Mouse (Mus musculus): Measurements from ENCODE around the gene Wdr13. TPM values are rescaled to one million over a fixed set of nuclear protein-coding genes. Genes with fewer than 3 reads are reported as not detected.
A peak's percentile ranks its signal among the peaks of the same experiment; 100 is the strongest.

Gene Wdr13
- polyA plus RNA-seq (2012; ENCODE audit: insufficient read depth, insufficient read length, missing spikeins) = 19.6 and 24.5 TPM in 2 replicates

DNA sequence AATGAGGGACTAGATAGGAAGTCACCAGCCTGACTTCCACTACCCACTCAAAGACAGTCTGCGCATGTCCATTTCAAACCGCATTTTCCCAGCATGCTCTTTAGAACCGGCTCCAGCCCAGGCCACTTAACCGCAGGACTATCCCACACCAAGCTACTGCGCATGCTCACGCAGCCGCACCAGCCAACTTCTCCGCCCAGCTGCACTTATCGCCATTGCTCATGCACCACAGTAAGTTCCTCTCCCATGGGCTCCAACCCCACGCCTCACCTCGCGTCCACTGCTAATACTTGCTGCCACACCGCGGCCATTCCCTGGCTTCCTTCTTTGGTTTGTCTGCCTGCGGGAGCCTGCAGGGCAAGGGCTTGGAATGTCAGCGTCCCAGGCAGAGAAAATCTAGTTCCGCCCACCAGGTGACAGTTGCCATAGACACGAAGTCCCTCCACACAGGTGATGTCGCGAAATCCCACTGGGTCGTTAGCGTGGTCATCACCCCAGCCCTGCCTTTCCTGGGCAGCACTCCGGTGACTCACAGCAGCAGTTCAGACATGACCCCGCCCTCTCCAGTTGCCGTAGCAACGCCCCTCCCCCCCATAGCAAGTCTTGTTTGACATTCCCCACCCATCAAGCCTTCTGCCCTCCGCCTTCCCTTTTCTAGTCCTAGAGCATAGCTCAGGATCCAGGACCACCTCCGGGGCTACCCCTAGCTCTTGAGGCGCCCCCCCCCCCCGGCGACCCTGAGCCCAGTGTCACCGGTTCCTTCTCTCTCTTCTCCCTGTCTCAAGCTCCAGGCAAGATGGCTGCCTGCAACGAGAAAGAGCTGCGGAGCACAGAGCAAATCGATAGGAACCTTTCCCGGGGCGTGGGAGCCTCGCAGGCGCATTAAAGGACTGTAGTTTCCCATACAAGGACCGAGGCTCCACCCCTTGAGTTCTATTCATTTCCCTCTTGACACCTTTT lies at the start of gene Wdr13:
Wdr13 (minus strand) TSS at position 876 of the 960 bp plus-strand sequence.
- Histone ChIP-seq H3K4me1 (ENCODE audit: control insufficient read depth, insufficient read depth, insufficient read length, low read length) (peaks cover 3% of the 10 kb centered on the region; the same call in 1 of the 2 replicates), H3K4me3 (ENCODE audit: insufficient read depth, low read depth, low read length) (peak within 1 kb of the TSS; percentile 94), H3K27ac (replicated peaks; ENCODE audit: low read depth, low read length) (peak within 1 kb of the TSS; percentile 96)

- Histone ChIP-seq H3K27ac (replicated peaks; ENCODE audit: low read depth, low read length) (no peak overlapping the region), H3K4me3 (ENCODE audit: insufficient read depth, low read depth, low read length) (no peak overlapping the region), H3K4me1 (ENCODE audit: control insufficient read depth, insufficient read depth, insufficient read length, low read length) (no peaks in the 10 kb centered on the region)
These were observed 47.0 kb upstream of the Wdr13 start for GRCm38 (mm10) chrX:8179646-8180045.

- Histone ChIP-seq H3K4me1 (ENCODE audit: control insufficient read depth, insufficient read depth, insufficient read length, low read length) (no peaks in the 10 kb centered on the region), H3K27ac (replicated peaks; ENCODE audit: low read depth, low read length) (no peak overlapping the region), H3K4me3 (ENCODE audit: insufficient read depth, low read depth, low read length) (no peak overlapping the region)
These were observed 46.2 kb upstream of the Wdr13 start for GRCm38 (mm10) chrX:8178871-8179270.

- Histone ChIP-seq H3K4me3 (ENCODE audit: insufficient read depth, low read depth, low read length) (peak within 1 kb of the TSS; percentile 90), H3K27ac (replicated peaks; ENCODE audit: low read depth, low read length) (peak within 1 kb of the TSS; percentile 76), H3K4me1 (ENCODE audit: control insufficient read depth, insufficient read depth, insufficient read length, low read length) (no peaks in the 10 kb centered on the region)
These were observed 43.1 kb upstream of the Wdr13 start, which contains the start of gene Tbc1d25 for GRCm38 (mm10) chrX:8175504-8176385. TSS of gene Tbc1d25 (minus strand) at chrX:8176181.

DNA sequence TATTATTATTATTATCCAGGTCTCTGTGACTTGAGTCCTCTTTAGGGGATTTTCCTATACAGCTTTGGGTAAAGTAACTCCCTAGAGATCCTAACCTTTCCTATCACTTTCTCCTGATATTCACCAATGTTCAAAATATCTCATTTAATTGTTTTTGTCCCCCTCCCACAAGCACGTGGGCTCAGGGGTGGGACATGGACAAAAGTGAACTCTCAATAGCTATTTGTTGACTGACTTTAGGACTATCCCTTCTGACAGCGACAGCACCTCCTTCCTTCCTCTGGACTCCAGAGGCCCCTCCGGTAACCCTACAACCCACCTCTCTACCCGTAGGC lies 42.4 kb upstream of the Wdr13 start:
- no peaks in the 10 kb centered on the region for H3K4me1 ChIP-seq (ENCODE audit: control insufficient read depth, insufficient read depth, insufficient read length, low read length)
- peak overlapping the region; percentile 90 for H3K4me3 ChIP-seq (ENCODE audit: insufficient read depth, low read depth, low read length)
- no peak overlapping the region for H3K27ac ChIP-seq (replicated peaks; ENCODE audit: low read depth, low read length)

DNA sequence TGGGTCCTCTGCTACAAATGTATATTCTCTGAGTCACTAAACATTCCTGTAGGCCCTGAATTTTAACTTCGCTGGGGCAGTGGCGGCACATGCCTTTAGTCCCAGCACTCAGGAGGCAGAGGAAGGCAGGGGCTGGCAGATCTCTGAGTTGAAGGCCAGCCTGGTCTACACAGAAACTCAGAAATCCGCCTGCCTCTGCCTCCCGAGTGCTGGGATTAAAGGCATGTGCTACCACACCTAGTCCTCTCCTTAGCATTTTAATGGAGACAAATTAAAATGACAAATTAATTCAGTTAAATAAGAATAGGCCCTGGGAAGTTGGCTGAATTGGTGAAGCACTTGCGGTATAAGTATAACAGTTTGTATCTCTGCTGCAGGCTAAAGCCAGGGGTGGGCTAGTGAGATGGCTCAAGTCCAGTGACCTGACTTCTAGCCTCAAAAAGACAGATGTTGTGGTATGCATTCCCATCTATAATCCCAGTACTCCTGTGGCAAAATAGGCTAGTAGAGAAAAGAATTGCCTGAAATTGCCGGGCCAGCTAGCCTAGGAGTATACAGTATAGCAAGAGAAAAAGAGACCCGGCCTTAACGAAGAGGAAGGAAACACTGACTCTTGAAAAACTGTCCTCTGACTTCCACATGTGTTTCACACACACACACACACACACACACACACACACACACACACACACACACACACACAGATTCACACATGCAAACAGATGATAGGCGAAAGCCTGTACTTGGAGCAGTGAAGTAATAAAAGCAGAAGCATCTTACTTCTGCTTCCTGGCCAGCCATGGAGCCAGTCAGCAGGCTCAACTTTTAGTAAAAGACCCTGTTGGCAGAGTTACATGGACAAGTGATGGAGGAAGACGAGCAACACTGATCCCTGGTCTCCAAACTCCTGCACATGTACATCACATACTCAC lies 35.3 kb upstream of the Wdr13 start:
- Histone ChIP-seq H3K27ac (replicated peaks; ENCODE audit: low read depth, low read length) (no peak overlapping the region), H3K4me1 (ENCODE audit: control insufficient read depth, insufficient read depth, insufficient read length, low read length) (no peaks in the 10 kb centered on the region), H3K4me3 (ENCODE audit: insufficient read depth, low read depth, low read length) (no peak overlapping the region)

- Histone ChIP-seq H3K4me3 (ENCODE audit: insufficient read depth, low read depth, low read length) (no peak overlapping the region), H3K4me1 (ENCODE audit: control insufficient read depth, insufficient read depth, insufficient read length, low read length) (no peaks in the 10 kb centered on the region), H3K27ac (replicated peaks; ENCODE audit: low read depth, low read length) (no peak overlapping the region)
These were observed 31.8 kb upstream of the Wdr13 start for GRCm38 (mm10) chrX:8164471-8164870.

- Histone ChIP-seq H3K4me3 (ENCODE audit: insufficient read depth, low read depth, low read length) (no peak overlapping the region), H3K27ac (replicated peaks; ENCODE audit: low read depth, low read length) (no peak overlapping the region), H3K4me1 (ENCODE audit: control insufficient read depth, insufficient read depth, insufficient read length, low read length) (no peaks in the 10 kb centered on the region)
These were observed 30.4 kb upstream of the Wdr13 start for GRCm38 (mm10) chrX:8163076-8163475.

GRCm38 (mm10) chrX:8145153-8145991 lies 12.7 kb upstream of the Wdr13 start, which contains the start of gene Rbm3:
TSS of gene Rbm3 (minus strand) at chrX:8145880.
- Histone ChIP-seq H3K4me3 (ENCODE audit: insufficient read depth, low read depth, low read length) (peak within 1 kb of the TSS; percentile 97), H3K4me1 (ENCODE audit: control insufficient read depth, insufficient read depth, insufficient read length, low read length) (no peaks in the 10 kb centered on the region), H3K27ac (replicated peaks; ENCODE audit: low read depth, low read length) (peak within 1 kb of the TSS; percentile 98)

DNA sequence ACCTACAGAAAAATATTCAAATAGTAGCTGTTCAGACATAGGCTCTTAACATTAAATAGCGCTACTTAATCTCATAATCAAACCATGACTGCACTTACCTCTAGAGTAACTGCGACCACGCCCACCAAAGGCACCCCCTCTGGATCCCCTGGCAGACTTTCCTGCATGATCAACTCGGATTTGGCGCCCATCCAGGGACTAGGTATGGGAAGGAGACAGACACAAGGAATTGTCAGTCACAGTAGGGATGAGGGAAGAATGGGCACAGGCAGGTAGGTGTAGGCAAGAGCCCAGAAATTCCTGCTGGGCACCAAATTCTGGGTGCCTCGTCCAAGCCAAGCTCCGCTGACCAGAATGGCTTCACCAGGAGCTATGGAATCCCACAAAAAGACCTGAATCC lies 11.1 kb upstream of the Wdr13 start:
- Histone ChIP-seq H3K4me1 (ENCODE audit: control insufficient read depth, insufficient read depth, insufficient read length, low read length) (no peaks in the 10 kb centered on the region), H3K4me3 (ENCODE audit: insufficient read depth, low read depth, low read length) (no peak overlapping the region)

DNA sequence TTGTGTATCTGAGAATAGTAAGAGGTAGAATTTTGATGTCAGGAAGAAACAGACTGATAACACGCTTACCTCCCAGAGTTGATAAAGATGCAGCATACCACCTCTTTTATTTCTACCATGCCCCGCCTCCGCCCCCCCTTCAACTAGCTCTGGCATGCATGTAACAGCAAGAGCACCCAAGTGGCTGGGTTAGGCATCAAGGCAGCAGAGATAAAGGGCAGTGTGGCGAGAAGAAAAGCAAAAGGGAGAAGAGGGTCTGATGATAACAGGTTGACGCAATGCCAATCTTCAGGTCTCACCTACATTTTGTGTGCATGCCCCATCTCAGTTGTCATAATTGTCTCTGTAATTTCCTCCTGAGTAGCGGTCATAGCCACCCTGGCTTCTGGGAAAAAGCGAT lies 10.3 kb upstream of the Wdr13 start:
- H3K27ac ChIP-seq (replicated peaks; ENCODE audit: low read depth, low read length) = no peak overlapping the region
- H3K4me3 ChIP-seq (ENCODE audit: insufficient read depth, low read depth, low read length) = no peak overlapping the region

More for the DNA sequence above, 11.1 kb upstream of the Wdr13 start:
- H3K27ac ChIP-seq (replicated peaks; ENCODE audit: low read depth, low read length) = no peak overlapping the region

GRCm38 (mm10) chrX:8141058-8141457 lies 8.4 kb upstream of the Wdr13 start:
- Histone ChIP-seq H3K4me1 (ENCODE audit: control insufficient read depth, insufficient read depth, insufficient read length, low read length) (no peaks in the 10 kb centered on the region), H3K4me3 (ENCODE audit: insufficient read depth, low read depth, low read length) (no peak overlapping the region), H3K27ac (replicated peaks; ENCODE audit: low read depth, low read length) (no peak overlapping the region)

More for the DNA sequence above, 10.3 kb upstream of the Wdr13 start:
- no peaks in the 10 kb centered on the region for H3K4me1 ChIP-seq (ENCODE audit: control insufficient read depth, insufficient read depth, insufficient read length, low read length)

GRCm38 (mm10) chrX:8140446-8140845 lies 7.8 kb upstream of the Wdr13 start:
- Histone ChIP-seq H3K4me1 (ENCODE audit: control insufficient read depth, insufficient read depth, insufficient read length, low read length) (no peaks in the 10 kb centered on the region), H3K27ac (replicated peaks; ENCODE audit: low read depth, low read length) (no peak overlapping the region), H3K4me3 (ENCODE audit: insufficient read depth, low read depth, low read length) (no peak overlapping the region)

DNA sequence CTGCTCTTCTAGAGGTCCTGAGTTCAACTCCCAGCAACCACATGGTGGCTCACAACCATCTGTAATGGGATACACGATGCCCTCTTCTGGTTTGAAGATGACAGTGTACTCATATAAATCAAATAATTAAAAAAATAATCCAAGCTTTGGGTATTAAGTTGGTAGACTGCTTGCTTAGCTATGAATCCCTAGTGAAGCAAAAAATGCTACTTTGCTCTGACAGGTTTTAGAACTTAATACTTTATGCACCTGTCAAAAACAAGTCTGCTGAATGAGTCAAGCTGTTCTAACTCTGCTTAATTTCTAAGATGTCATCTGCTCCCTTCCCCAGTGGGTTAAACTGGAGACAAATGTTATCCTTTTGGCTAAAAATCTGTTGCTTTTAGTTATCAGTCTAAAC lies 6.8 kb upstream of the Wdr13 start:
- Histone ChIP-seq H3K4me1 (ENCODE audit: control insufficient read depth, insufficient read depth, insufficient read length, low read length) (no peaks in the 10 kb centered on the region), H3K4me3 (ENCODE audit: insufficient read depth, low read depth, low read length) (no peak overlapping the region), H3K27ac (replicated peaks; ENCODE audit: low read depth, low read length) (no peak overlapping the region)

Measured in brown adipose tissue, adult 24 weeks (tissue).